Mouse (Mus musculus) forebrain, embryonic 16.5 days (tissue): ENCODE measurements around the gene Tmbim6. TPM values are rescaled to one million over a fixed set of nuclear protein-coding genes. Genes with fewer than 3 reads are reported as not detected.

Experiments used
- ATAC-seq: fragments of 200-750 bp; cut with Nextera tagmentation; 2 replicates; pipeline ENCODE4 v1.8.0; 2017; ENCODE audit warnings: mild to moderate bottlenecking, moderate library complexity
- H3K27ac ChIP-seq: fragments of 300-500 bp; sonication (generic); 2 replicates; pipeline ENCODE4 v1.5.1; 2014; ENCODE audit warnings: low read length, control low read depth
- H3K27me3 ChIP-seq: fragments of 300-500 bp; sonication (generic); replicated peaks from 2 replicates; pipeline ENCODE4 v1.6.1; 2014; ENCODE audit warnings: low read length; ENCODE audit not compliant: control insufficient read depth, insufficient read depth
- H3K36me3 ChIP-seq: fragments of 300-500 bp; sonication (generic); 2 replicates; pipeline ENCODE4 v1.6.1; 2014; ENCODE audit not compliant: control insufficient read depth, insufficient read depth
- H3K4me1 ChIP-seq: fragments of 300-500 bp; sonication (generic); replicated peaks from 2 replicates; pipeline ENCODE4 v1.6.1; 2014; ENCODE audit warnings: low read length; ENCODE audit not compliant: control insufficient read depth, insufficient read depth
- H3K4me2 ChIP-seq: fragments of 300-500 bp; sonication (generic); 2 replicates; pipeline ENCODE4 v1.6.1; 2014; ENCODE audit warnings: mild to moderate bottlenecking, low read length, control low read depth
- H3K4me3 ChIP-seq: fragments of 300-500 bp; sonication (generic); replicated peaks from 2 replicates; pipeline ENCODE4 v1.5.1; 2014; ENCODE audit warnings: mild to moderate bottlenecking, low read length, control low read depth
- H3K9ac ChIP-seq: fragments of 300-500 bp; sonication (generic); replicated peaks from 2 replicates; pipeline ENCODE4 v1.6.1; 2014; ENCODE audit warnings: low read depth, low read length, control low read depth
- H3K9me3 ChIP-seq: fragments of 300-500 bp; sonication (generic); 2 replicates; pipeline ENCODE4 v1.6.1; 2016; ENCODE audit warnings: low read length; ENCODE audit not compliant: control insufficient read depth
- WGBS: fragments of 180-500 bp; shearing (Covaris S2); extraction: QIAGEN DNeasy Blood & Tissue Kit; methylation state at CpG from one replicate; pipeline ENCODE4 v1.1.7; 2014; 5-methylcytosine and 5-hydroxymethylcytosine counted together
- polyA plus RNA-seq: library from polyadenylated mRNA; unstranded; fragments of >200 nt; fragmentation: Nextera tagmentation; extraction: Ambion mirVana; gene quantifications from 2 replicates; pipeline ENCODE4 v1.2.1, GENCODE M21; 2015

Tmbim6 gene
- polyA plus RNA-seq, 1 experiment from 2014 or later = 273 TPM

- H3K4me1 ChIP-seq = peaks cover 6% of the 10 kb centered on the region
- no peak overlapping the region for H3K27ac ChIP-seq
- no peaks in the 10 kb centered on the region for H3K27me3 ChIP-seq
- no peak overlapping the region for H3K9ac ChIP-seq
- WGBS = 82% methylated on average over 7 of the region's 7 CpGs
- H3K4me3 ChIP-seq = no peak overlapping the region
- H3K9me3 ChIP-seq = no peaks in the 10 kb centered on the region
- ATAC-seq = no peak
- H3K36me3 ChIP-seq = no peaks in the 10 kb centered on the region
- H3K4me2 ChIP-seq = no peak overlapping the region
Observed at GRCm38 (mm10) chr15:99364022-99364530, 28.6 kb upstream of the Tmbim6 start.

- no peak overlapping the region for H3K27ac ChIP-seq
- no peak for ATAC-seq
- H3K9ac ChIP-seq = no peak overlapping the region
- H3K4me3 ChIP-seq = no peak overlapping the region
- H3K4me1 ChIP-seq = peaks cover 12% of the 10 kb centered on the region
- WGBS = 82% methylated on average over 8 of the region's 8 CpGs
- H3K4me2 ChIP-seq = no peak overlapping the region
- H3K9me3 ChIP-seq = no peaks in the 10 kb centered on the region
- H3K36me3 ChIP-seq = no peaks in the 10 kb centered on the region
- H3K27me3 ChIP-seq = no peaks in the 10 kb centered on the region
Observed at GRCm38 (mm10) chr15:99364921-99365320, 27.8 kb upstream of the Tmbim6 start.

- H3K36me3 ChIP-seq = no peaks in the 10 kb centered on the region
- no peak overlapping the region for H3K9ac ChIP-seq
- no peaks in the 10 kb centered on the region for H3K27me3 ChIP-seq
- peaks cover 12% of the 10 kb centered on the region for H3K4me1 ChIP-seq
- no peaks in the 10 kb centered on the region for H3K9me3 ChIP-seq
- WGBS = 66% methylated on average over 4 of the region's 4 CpGs
- no peak overlapping the region for H3K27ac ChIP-seq
- peak overlapping the region; percentile 54 for H3K4me3 ChIP-seq
- peak overlapping the region; percentile 61 for H3K4me2 ChIP-seq
- no peak for ATAC-seq
Observed at GRCm38 (mm10) chr15:99368583-99369266, 24.0 kb upstream of the Tmbim6 start.

- no peaks in the 10 kb centered on the region for H3K36me3 ChIP-seq
- peak overlapping the region; percentile 54 for H3K4me3 ChIP-seq
- peaks cover 12% of the 10 kb centered on the region for H3K4me1 ChIP-seq
- 0 out of 2 replicates have a peak, but pooled peaks have one; percentile 0 for ATAC-seq
- peak overlapping the region; percentile 83 for H3K9ac ChIP-seq
- WGBS = 2% methylated on average over 29 of the region's 39 CpGs
- H3K27ac ChIP-seq = peak overlapping the region; percentile 76
- no peaks in the 10 kb centered on the region for H3K27me3 ChIP-seq
- no peaks in the 10 kb centered on the region for H3K9me3 ChIP-seq
- H3K4me2 ChIP-seq = peak overlapping the region; percentile 61
Observed at GRCm38 (mm10) chr15:99369391-99370171, 23.1 kb upstream of the Tmbim6 start.

- H3K4me2 ChIP-seq = peak within 1 kb of the TSS; percentile 61
- H3K4me1 ChIP-seq = peaks cover 12% of the 10 kb centered on the region
- peak; percentile 97 for ATAC-seq
- H3K4me3 ChIP-seq = peak within 1 kb of the TSS; percentile 54
- H3K27ac ChIP-seq = peak within 1 kb of the TSS; percentile 76
- peak within 1 kb of the TSS; percentile 83 for H3K9ac ChIP-seq
- H3K9me3 ChIP-seq = no peaks in the 10 kb centered on the region
- under 1% methylated on average over 46 of the region's 48 CpGs for WGBS
- no peaks in the 10 kb centered on the region for H3K36me3 ChIP-seq
- no peaks in the 10 kb centered on the region for H3K27me3 ChIP-seq
Observed at GRCm38 (mm10) chr15:99370259-99370691, 22.4 kb upstream of the Tmbim6 start, which contains the start of gene Fmnl3. Gene Fmnl3 (minus strand): TSS chr15:99370482.

- no peak for ATAC-seq
- Histone ChIP-seq H3K27ac (no peak overlapping the region), H3K27me3 (no peaks in the 10 kb centered on the region), H3K9ac (no peak overlapping the region), H3K4me3 (no peak overlapping the region), H3K9me3 (no peaks in the 10 kb centered on the region), H3K4me2 (no peak overlapping the region), H3K4me1 (peaks cover 12% of the 10 kb centered on the region), H3K36me3 (no peaks in the 10 kb centered on the region)
- WGBS = 93% methylated on average over 7 of the region's 7 CpGs
Observed at GRCm38 (mm10) chr15:99371526-99372340, 20.9 kb upstream of the Tmbim6 start.

GRCm38 (mm10) chr15:99372761-99373160 is 19.9 kb upstream of the Tmbim6 start:
- H3K36me3 ChIP-seq = no peaks in the 10 kb centered on the region
- no peaks in the 10 kb centered on the region for H3K9me3 ChIP-seq
- ATAC-seq = no peak
- no peaks in the 10 kb centered on the region for H3K27me3 ChIP-seq
- peaks cover 12% of the 10 kb centered on the region for H3K4me1 ChIP-seq
- H3K4me2 ChIP-seq = no peak overlapping the region
- no peak overlapping the region for H3K4me3 ChIP-seq
- no peak overlapping the region for H3K9ac ChIP-seq
- no peak overlapping the region for H3K27ac ChIP-seq
- WGBS = 84% methylated on average over 9 of the region's 9 CpGs

GRCm38 (mm10) chr15:99375036-99375435 is 17.6 kb upstream of the Tmbim6 start:
- no peak overlapping the region for H3K4me2 ChIP-seq
- H3K27me3 ChIP-seq = no peaks in the 10 kb centered on the region
- no peak overlapping the region for H3K4me3 ChIP-seq
- H3K4me1 ChIP-seq = no peaks in the 10 kb centered on the region
- no peaks in the 10 kb centered on the region for H3K36me3 ChIP-seq
- no peak overlapping the region for H3K9ac ChIP-seq
- no peak for ATAC-seq
- WGBS = 93% methylated on average over 5 of the region's 5 CpGs
- H3K9me3 ChIP-seq = no peaks in the 10 kb centered on the region; the same call in 1 of the 2 replicates
- no peak overlapping the region for H3K27ac ChIP-seq

- Histone ChIP-seq H3K27ac (no peak overlapping the region), H3K36me3 (no peaks in the 10 kb centered on the region), H3K4me3 (no peak overlapping the region), H3K4me1 (no peaks in the 10 kb centered on the region), H3K27me3 (no peaks in the 10 kb centered on the region), H3K9me3 (no peaks in the 10 kb centered on the region; the same call in 1 of the 2 replicates), H3K9ac (no peak overlapping the region), H3K4me2 (no peak overlapping the region)
- no peak for ATAC-seq
- WGBS = 84% methylated on average over 3 of the region's 3 CpGs
Observed at GRCm38 (mm10) chr15:99375581-99375980, 17.1 kb upstream of the Tmbim6 start.
